Mouse (Mus musculus): ENCODE data around the gene Zwint. TPM values are rescaled to one million over a fixed set of nuclear protein-coding genes. Genes with fewer than 3 reads are reported as not detected.

The Zwint gene
- polyA plus RNA-seq, 1 experiment from 2014 or later: 95.2 TPM

- no peaks in the 10 kb centered on the region for H3K4me1 ChIP-seq (replicated peaks; ENCODE audit: control insufficient read depth, insufficient read depth)
- no peak overlapping the region for H3K9ac ChIP-seq (ENCODE audit: low read length)
- no peaks in the 10 kb centered on the region for H3K36me3 ChIP-seq (ENCODE audit: control insufficient read depth, insufficient read depth, low read length)
- H3K9me3 ChIP-seq (ENCODE audit: control insufficient read depth, low read length): no peaks in the 10 kb centered on the region
- 8% methylated on average over 5 of the region's 5 CpGs for WGBS
- H3K27ac ChIP-seq (replicated peaks): no peak overlapping the region
- no peak overlapping the region for H3K4me2 ChIP-seq (replicated peaks; ENCODE audit: low read depth)
- DNase-seq (ENCODE audit: low spot score) (no peak), ATAC-seq (ENCODE audit: low FRiP score, low TSS enrichment) (no peak)
- H3K27me3 ChIP-seq (ENCODE audit: control insufficient read depth, insufficient read depth, low read length): no peaks in the 10 kb centered on the region
- no peak for TF ChIP-seq EP300 (optimal IDR thresholded peaks at IDR 0.05)
- TF ChIP-seq CTCF (IDR thresholded peaks at IDR 0.05; ENCODE audit: low read depth): no peak
- H3K4me3 ChIP-seq (ENCODE audit: low read depth, low read length): no peak overlapping the region
These were observed 20.5 kb upstream of the Zwint start for GRCm38 (mm10) chr10:72634125-72634524.

DNA sequence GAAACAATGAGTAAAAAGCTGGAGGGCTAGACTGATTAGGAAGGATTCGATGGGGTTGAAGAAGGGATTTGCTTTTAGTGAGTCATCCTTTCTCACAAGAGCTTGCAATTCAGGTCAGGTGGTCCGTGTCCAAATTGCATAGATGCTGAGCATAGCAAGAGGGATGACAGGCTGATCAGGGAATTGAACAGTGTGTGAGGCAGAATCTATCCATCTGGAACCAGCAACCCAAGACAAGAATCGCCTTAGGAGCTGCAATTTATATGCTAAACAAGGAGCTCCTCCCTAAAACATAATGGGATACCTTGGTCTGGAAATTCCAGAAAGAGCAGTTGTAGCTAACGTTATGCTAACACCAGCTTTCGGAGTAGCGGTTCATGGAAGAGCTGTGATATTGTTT lies 3.8 kb upstream of the Zwint start:
- ATAC-seq (ENCODE audit: low FRiP score, low TSS enrichment) (no peak), DNase-seq (ENCODE audit: low spot score) (no peak)
- Histone ChIP-seq H3K27me3 (ENCODE audit: control insufficient read depth, insufficient read depth, low read length) (no peaks in the 10 kb centered on the region), H3K9ac (ENCODE audit: low read length) (no peak overlapping the region), H3K36me3 (ENCODE audit: control insufficient read depth, insufficient read depth, low read length) (no peaks in the 10 kb centered on the region), H3K4me3 (ENCODE audit: low read depth, low read length) (no peak overlapping the region), H3K4me1 (replicated peaks; ENCODE audit: control insufficient read depth, insufficient read depth) (0 out of 2 replicates have a peak, but pooled peaks cover 4% of the 10 kb centered on the region), H3K9me3 (ENCODE audit: control insufficient read depth, low read length) (no peaks in the 10 kb centered on the region), H3K4me2 (replicated peaks; ENCODE audit: low read depth) (no peak overlapping the region), H3K27ac (replicated peaks) (no peak overlapping the region)
- WGBS: 55% methylated on average over 6 of the region's 6 CpGs
- TF ChIP-seq EP300 (optimal IDR thresholded peaks at IDR 0.05) (no peak), CTCF (IDR thresholded peaks at IDR 0.05; ENCODE audit: low read depth) (no peak)

GRCm38 (mm10) chr10:72653797-72654196 lies 848 bp upstream of the Zwint start:
- peaks cover 9% of the 10 kb centered on the region; the same call in 1 of the 2 replicates for H3K36me3 ChIP-seq (ENCODE audit: control insufficient read depth, insufficient read depth, low read length)
- H3K9ac ChIP-seq (ENCODE audit: low read length): no peak overlapping the region
- H3K4me2 ChIP-seq (replicated peaks; ENCODE audit: low read depth): peak overlapping the region; percentile 58; the same call in 1 of the 2 replicates
- ATAC-seq (ENCODE audit: low FRiP score, low TSS enrichment) (no peak), DNase-seq (ENCODE audit: low spot score) (no peak)
- H3K4me1 ChIP-seq (replicated peaks; ENCODE audit: control insufficient read depth, insufficient read depth): 0 out of 2 replicates have a peak, but pooled peaks cover 4% of the 10 kb centered on the region
- TF ChIP-seq CTCF (IDR thresholded peaks at IDR 0.05; ENCODE audit: low read depth): no peak
- TF ChIP-seq EP300 (optimal IDR thresholded peaks at IDR 0.05): no peak
- H3K27me3 ChIP-seq (ENCODE audit: control insufficient read depth, insufficient read depth, low read length): no peaks in the 10 kb centered on the region
- WGBS: 58% methylated on average over 2 of the region's 2 CpGs
- H3K4me3 ChIP-seq (ENCODE audit: low read depth, low read length): no peak overlapping the region
- H3K27ac ChIP-seq (replicated peaks): no peak overlapping the region; the same call in 1 of the 2 replicates
- no peaks in the 10 kb centered on the region for H3K9me3 ChIP-seq (ENCODE audit: control insufficient read depth, low read length)

GRCm38 (mm10) chr10:72655017-72655509 lies 418 bp downstream of the Zwint start:
- H3K36me3 ChIP-seq (ENCODE audit: control insufficient read depth, insufficient read depth, low read length): peaks cover 9% of the 10 kb centered on the region; the same call in 1 of the 2 replicates
- H3K27me3 ChIP-seq (ENCODE audit: control insufficient read depth, insufficient read depth, low read length): no peaks in the 10 kb centered on the region
- 0 out of 2 replicates have a peak, but pooled peaks cover 4% of the 10 kb centered on the region for H3K4me1 ChIP-seq (replicated peaks; ENCODE audit: control insufficient read depth, insufficient read depth)
- peak; percentile 52 for DNase-seq (ENCODE audit: low spot score)
- ATAC-seq (ENCODE audit: low FRiP score, low TSS enrichment): peak; percentile 81
- H3K4me3 ChIP-seq (ENCODE audit: low read depth, low read length): peak overlapping the region; percentile 79
- H3K9ac ChIP-seq (ENCODE audit: low read length): peak overlapping the region; percentile 87
- under 1% methylated on average over 15 of the region's 15 CpGs for WGBS
- H3K9me3 ChIP-seq (ENCODE audit: control insufficient read depth, low read length): no peaks in the 10 kb centered on the region
- H3K4me2 ChIP-seq (replicated peaks; ENCODE audit: low read depth): peak overlapping the region; percentile 58
- H3K27ac ChIP-seq (replicated peaks): peak overlapping the region; percentile 97
- no peak for TF ChIP-seq CTCF (IDR thresholded peaks at IDR 0.05; ENCODE audit: low read depth)
- no peak for TF ChIP-seq EP300 (optimal IDR thresholded peaks at IDR 0.05)

DNA sequence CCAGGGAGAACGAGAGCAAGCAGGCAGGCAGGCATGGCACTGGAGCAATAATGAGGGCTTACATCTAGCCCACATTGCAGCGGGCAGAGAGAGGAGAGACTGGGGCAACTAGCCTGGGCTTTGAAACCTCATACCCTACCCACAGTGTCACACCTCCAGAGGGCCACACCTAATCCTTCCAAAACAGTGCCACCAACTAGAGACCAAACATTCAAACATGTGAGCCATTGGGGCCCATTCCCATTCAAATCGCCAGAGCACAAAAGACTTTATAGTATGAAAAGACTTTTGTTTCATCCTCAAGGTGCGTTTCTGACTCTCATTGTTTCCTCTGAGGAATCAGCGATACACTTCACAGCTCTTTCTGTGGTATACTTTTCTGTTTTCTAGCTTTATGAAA lies 4.6 kb downstream of the Zwint start:
- Histone ChIP-seq H3K4me1 (replicated peaks; ENCODE audit: control insufficient read depth, insufficient read depth) (0 out of 2 replicates have a peak, but pooled peaks cover 4% of the 10 kb centered on the region), H3K4me3 (ENCODE audit: low read depth, low read length) (no peak overlapping the region), H3K27ac (replicated peaks) (no peak overlapping the region), H3K4me2 (replicated peaks; ENCODE audit: low read depth) (no peak overlapping the region), H3K9ac (ENCODE audit: low read length) (no peak overlapping the region), H3K9me3 (ENCODE audit: control insufficient read depth, low read length) (no peaks in the 10 kb centered on the region), H3K36me3 (ENCODE audit: control insufficient read depth, insufficient read depth, low read length) (peaks cover 14% of the 10 kb centered on the region; the same call in 1 of the 2 replicates), H3K27me3 (ENCODE audit: control insufficient read depth, insufficient read depth, low read length) (no peaks in the 10 kb centered on the region)
- DNase-seq (ENCODE audit: low spot score) (no peak), ATAC-seq (ENCODE audit: low FRiP score, low TSS enrichment) (no peak)
- WGBS: 98% methylated on average over 5 of the region's 5 CpGs
- TF ChIP-seq CTCF (IDR thresholded peaks at IDR 0.05; ENCODE audit: low read depth): no peak
- no peak for TF ChIP-seq EP300 (optimal IDR thresholded peaks at IDR 0.05)

DNA sequence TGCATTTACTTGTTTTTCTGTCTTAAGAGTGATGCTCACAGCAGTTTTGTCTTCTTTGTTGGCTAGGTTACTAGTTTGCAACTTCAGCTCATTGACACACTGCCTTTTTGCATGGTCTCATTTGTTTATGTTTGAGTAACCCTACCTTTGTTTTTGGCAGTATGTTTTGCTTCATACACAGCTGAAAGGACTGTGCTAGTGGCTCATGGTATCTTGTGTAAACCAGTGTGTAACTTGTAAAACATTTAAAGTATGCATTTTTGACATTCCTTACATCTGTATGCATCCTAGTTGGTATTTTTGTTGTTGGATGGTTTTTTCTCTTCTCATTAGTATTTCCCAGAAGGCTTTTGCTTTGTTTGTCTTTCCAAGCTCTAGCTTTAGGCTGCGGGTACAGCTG lies 5.7 kb downstream of the Zwint start:
- Histone ChIP-seq H3K27me3 (ENCODE audit: control insufficient read depth, insufficient read depth, low read length) (no peaks in the 10 kb centered on the region), H3K4me3 (ENCODE audit: low read depth, low read length) (no peak overlapping the region), H3K4me1 (replicated peaks; ENCODE audit: control insufficient read depth, insufficient read depth) (0 out of 2 replicates have a peak, but pooled peaks cover 4% of the 10 kb centered on the region), H3K9me3 (ENCODE audit: control insufficient read depth, low read length) (no peaks in the 10 kb centered on the region), H3K4me2 (replicated peaks; ENCODE audit: low read depth) (no peak overlapping the region), H3K36me3 (ENCODE audit: control insufficient read depth, insufficient read depth, low read length) (peaks cover 14% of the 10 kb centered on the region; the same call in 1 of the 2 replicates), H3K27ac (replicated peaks) (no peak overlapping the region), H3K9ac (ENCODE audit: low read length) (no peak overlapping the region)
- ATAC-seq (ENCODE audit: low FRiP score, low TSS enrichment): no peak
- DNase-seq (ENCODE audit: low spot score): no peak
- TF ChIP-seq CTCF (IDR thresholded peaks at IDR 0.05; ENCODE audit: low read depth) (no peak), EP300 (optimal IDR thresholded peaks at IDR 0.05) (no peak)
- WGBS: 95% methylated on average over 1 of the region's 1 CpGs
